8 mouse cellular contexts compared by ENCODE assay signal in genomic region chr1:171387099-171387498, GRCm38 (mm10). TPM values are rescaled to one million over a fixed set of nuclear protein-coding genes. Genes with fewer than 3 reads are reported as not detected.
A peak's percentile ranks its signal among the peaks of the same experiment; 100 is the strongest.
DNase-seq lines count a peak whose midpoint lies in the region; ATAC-seq and TF ChIP-seq lines count a peak whose summit lies in the region.

No protein-coding gene starts in this region.

- ATAC-seq in hindbrain, embryonic 11.5 days (ENCODE audit: low FRiP score): no peak
- ATAC-seq in hindbrain, embryonic 16.5 days: no peak; the same call in 1 of the 2 replicates
- ATAC-seq in megakaryocyte progenitor cell, adult 5-6 weeks (replicated peaks; ENCODE audit: poor library complexity): 0 out of 2 replicates have a peak, but pooled peaks have one; percentile 15

- 12% methylated on average over 6 of the region's 6 CpGs for whole genome bisulfite sequencing in hindbrain, embryonic 11.5 days
- 22% methylated on average over 6 of the region's 6 CpGs for WGBS in hindbrain, embryonic 16.5 days
- 55% methylated on average over 6 of the region's 6 CpGs for WGBS in bone marrow, adult 2 months

- H3K4me2 ChIP-seq in hindbrain, embryonic 11.5 days (replicated peaks; ENCODE audit: low read depth, low read length): no peak overlapping the region
- H3K4me2 ChIP-seq in hindbrain, embryonic 16.5 days (ENCODE audit: low read length): no peak overlapping the region

- no peak overlapping the region for H3K4me3 ChIP-seq in hindbrain, embryonic 11.5 days (ENCODE audit: low read depth, low read length)
- H3K4me3 ChIP-seq in hindbrain, embryonic 16.5 days (ENCODE audit: low read length): no peak overlapping the region
- H3K4me3 ChIP-seq in bone marrow, adult 2 months (replicated peaks; ENCODE audit: control insufficient read depth, low read depth, low read length): no peak overlapping the region

- no peaks in the 10 kb centered on the region for H3K27me3 ChIP-seq in hindbrain, embryonic 11.5 days (ENCODE audit: control insufficient read depth, insufficient read depth, low read length)
- H3K27me3 ChIP-seq in hindbrain, embryonic 16.5 days (replicated peaks; ENCODE audit: control insufficient read depth, insufficient read depth, low read length): no peaks in the 10 kb centered on the region

- no peaks in the 10 kb centered on the region for H3K36me3 ChIP-seq in hindbrain, embryonic 11.5 days (ENCODE audit: control insufficient read depth, insufficient read depth, low read length)
- H3K36me3 ChIP-seq in hindbrain, embryonic 16.5 days (ENCODE audit: control insufficient read depth, insufficient read depth, low read length): no peaks in the 10 kb centered on the region

- H3K4me1 ChIP-seq in hindbrain, embryonic 11.5 days (replicated peaks; ENCODE audit: control insufficient read depth, insufficient read depth, low read length): no peaks in the 10 kb centered on the region
- no peaks in the 10 kb centered on the region for H3K4me1 ChIP-seq in hindbrain, embryonic 16.5 days (ENCODE audit: control insufficient read depth, insufficient read depth, low read depth, low read length)
- peaks cover 2% of the 10 kb centered on the region; the same call in 1 of the 2 replicates for H3K4me1 ChIP-seq in bone marrow, adult 2 months (ENCODE audit: control insufficient read depth, insufficient read depth, low read length)

- H3K9ac ChIP-seq in hindbrain, embryonic 11.5 days (ENCODE audit: low read depth, low read length): no peak overlapping the region
- no peak overlapping the region for H3K9ac ChIP-seq in hindbrain, embryonic 16.5 days (ENCODE audit: low read depth, low read length)

- H3K9me3 ChIP-seq in hindbrain, embryonic 11.5 days (ENCODE audit: control insufficient read depth, low read length): no peaks in the 10 kb centered on the region
- H3K9me3 ChIP-seq in hindbrain, embryonic 16.5 days (ENCODE audit: control insufficient read depth, low read length): no peaks in the 10 kb centered on the region

- no peak for TF ChIP-seq POLR2A in bone marrow, adult 2 months (IDR thresholded peaks at IDR 0.05; ENCODE audit: borderline replicate concordance, control insufficient read depth, low read depth, low read length)

- DNase-seq in hindbrain, embryonic 11.5 days (ENCODE audit: low spot score): peak; percentile 54
- peak; percentile 48 to 56 for DNase-seq in B cell, adult 2 months
- no peak for DNase-seq in adrenal gland, postnatal 14 days
- no peak for DNase-seq in right cerebral cortex, postnatal 4 days
- DNase-seq in cerebellum, adult 11-12 months: no peak

- TF ChIP-seq CTCF in bone marrow, adult 2 months (IDR thresholded peaks at IDR 0.05; ENCODE audit: control insufficient read depth, insufficient read depth, low read length): peak; percentile 51

- H3K27ac ChIP-seq in hindbrain, embryonic 11.5 days (ENCODE audit: low read depth, low read length): no peak overlapping the region
- no peak overlapping the region for H3K27ac ChIP-seq in hindbrain, embryonic 16.5 days (ENCODE audit: low read depth, low read length)
- H3K27ac ChIP-seq in bone marrow, adult 2 months (ENCODE audit: control insufficient read depth, insufficient read depth, low read depth, low read length, poor library complexity): no peak overlapping the region

RNA-seq across cellular contexts. Expression of gene Arhgap30, which starts 1.7 kb away (rescaled TPM):
- polyA plus RNA-seq in hindbrain, embryonic 11.5 days (2014; fragmentation: Nextera tagmentation; extraction: Ambion mirVana): 0.54 and 0.99 TPM in 2 replicates
- 0.73 and 0.79 TPM in 2 replicates for polyA plus RNA-seq in hindbrain, embryonic 16.5 days (2015; fragmentation: Nextera tagmentation; extraction: Ambion mirVana)
- polyA plus RNA-seq in bone marrow, adult 2 months (2011; ENCODE audit: insufficient read depth, insufficient read length, low replicate concordance, missing spikeins): 36.8 and 72.9 TPM in 2 replicates
- total RNA-seq in megakaryocyte progenitor cell, adult 5-6 weeks (2015): 30.2 and 31.7 TPM in 2 replicates
- 68.0 and 70.5 TPM in 2 replicates for total RNA-seq in megakaryocyte progenitor cell, adult 5-6 weeks (2017)
- total RNA-seq in adrenal gland, postnatal 14 days (2021): 3.4 and 13.3 TPM in 2 replicates

RNA-seq across cellular contexts. Expression of gene Nectin4, which starts 17.2 kb away (rescaled TPM):
- 0.66 and 0.96 TPM in 2 replicates for polyA plus RNA-seq in hindbrain, embryonic 11.5 days (2014; fragmentation: Nextera tagmentation; extraction: Ambion mirVana)
- 4.1 and 4.7 TPM in 2 replicates for polyA plus RNA-seq in hindbrain, embryonic 16.5 days (2015; fragmentation: Nextera tagmentation; extraction: Ambion mirVana)
- polyA plus RNA-seq in bone marrow, adult 2 months (2011; ENCODE audit: insufficient read depth, insufficient read length, low replicate concordance, missing spikeins): 0.27 and 1.1 TPM in 2 replicates
- 0.15 and 0.49 TPM in 2 replicates for total RNA-seq in megakaryocyte progenitor cell, adult 5-6 weeks (2015)
- 0.37 and 0.84 TPM in 2 replicates for total RNA-seq in megakaryocyte progenitor cell, adult 5-6 weeks (2017)
- 0.11 TPM in 2 replicates for total RNA-seq in adrenal gland, postnatal 14 days (2021)

RNA-seq across cellular contexts. Expression of gene Usf1, which starts 24.0 kb away (rescaled TPM):
- 122 and 143 TPM in 2 replicates for polyA plus RNA-seq in hindbrain, embryonic 11.5 days (2014; fragmentation: Nextera tagmentation; extraction: Ambion mirVana)
- polyA plus RNA-seq in hindbrain, embryonic 16.5 days (2015; fragmentation: Nextera tagmentation; extraction: Ambion mirVana): 150 and 170 TPM in 2 replicates
- polyA plus RNA-seq in bone marrow, adult 2 months (2011; ENCODE audit: insufficient read depth, insufficient read length, low replicate concordance, missing spikeins): 48.6 and 92.2 TPM in 2 replicates
- total RNA-seq in megakaryocyte progenitor cell, adult 5-6 weeks (2015): 16.3 and 17.1 TPM in 2 replicates
- total RNA-seq in megakaryocyte progenitor cell, adult 5-6 weeks (2017): 61.3 and 64.3 TPM in 2 replicates
- total RNA-seq in adrenal gland, postnatal 14 days (2021): 49.6 and 69.1 TPM in 2 replicates

RNA-seq across cellular contexts. Expression of gene Klhdc9, which starts 26.5 kb away (rescaled TPM):
- 1.3 and 2.0 TPM in 2 replicates for polyA plus RNA-seq in hindbrain, embryonic 11.5 days (2014; fragmentation: Nextera tagmentation; extraction: Ambion mirVana)
- polyA plus RNA-seq in hindbrain, embryonic 16.5 days (2015; fragmentation: Nextera tagmentation; extraction: Ambion mirVana): 3.3 and 4.3 TPM in 2 replicates
- polyA plus RNA-seq in bone marrow, adult 2 months (2011; ENCODE audit: insufficient read depth, insufficient read length, low replicate concordance, missing spikeins): 1.3 TPM in 1 of 2 replicates, not detected in the other
- total RNA-seq in megakaryocyte progenitor cell, adult 5-6 weeks (2015): 0.96 TPM in 1 of 2 replicates, not detected in the other
- total RNA-seq in megakaryocyte progenitor cell, adult 5-6 weeks (2017): 0.33 and 0.71 TPM in 2 replicates
- total RNA-seq in adrenal gland, postnatal 14 days (2021): 3.1 and 5.1 TPM in 2 replicates

RNA-seq across cellular contexts. Expression of gene Tstd1, which starts 31.6 kb away (rescaled TPM):
- polyA plus RNA-seq in hindbrain, embryonic 11.5 days (2014; fragmentation: Nextera tagmentation; extraction: Ambion mirVana): 3.3 and 4.3 TPM in 2 replicates
- polyA plus RNA-seq in hindbrain, embryonic 16.5 days (2015; fragmentation: Nextera tagmentation; extraction: Ambion mirVana): 6.3 and 7.0 TPM in 2 replicates
- polyA plus RNA-seq in bone marrow, adult 2 months (2011; ENCODE audit: insufficient read depth, insufficient read length, low replicate concordance, missing spikeins): 8.7 and 19.3 TPM in 2 replicates
- 0.42 and 0.67 TPM in 2 replicates for total RNA-seq in megakaryocyte progenitor cell, adult 5-6 weeks (2015)
- 1.9 and 3.8 TPM in 2 replicates for total RNA-seq in megakaryocyte progenitor cell, adult 5-6 weeks (2017)
- total RNA-seq in adrenal gland, postnatal 14 days (2021): 2.6 and 11.3 TPM in 2 replicates

Comparison
In these comparisons a context has a peak if more than half of its experiments do, and no peak if none do; other contexts are left out.
1. DNase-seq: peak in hindbrain, embryonic 11.5 days (single experiment) and B cell, adult 2 months (2 of 2); none in adrenal gland, postnatal 14 days (single experiment), right cerebral cortex, postnatal 4 days (single experiment) and cerebellum, adult 11-12 months (single experiment).
2. RNA of gene Arhgap30, which starts 1.7 kb away (polyA plus RNA-seq): 36.8 to 72.9 TPM in bone marrow, adult 2 months; 0.54 to 0.99 TPM in hindbrain, embryonic 11.5 days and 0.73 to 0.79 TPM in hindbrain, embryonic 16.5 days; every median in the first group is over 10 times any median in the second.